Mouse (Mus musculus): ENCODE data around the gene Nat8f5.
"Not testable (repeated sequence)": the region's sequence is repeated elsewhere in the genome, so short reads cannot be mapped to it uniquely, and the experiment has no call there.

Nat8f5 gene

GRCm38 (mm10) chr6:85836098-85836497, 15.3 kb upstream of the Nat8f5 start:
- DNase-seq (ENCODE audit: low read depth, low spot score) = not testable (repeated sequence)

DNA sequence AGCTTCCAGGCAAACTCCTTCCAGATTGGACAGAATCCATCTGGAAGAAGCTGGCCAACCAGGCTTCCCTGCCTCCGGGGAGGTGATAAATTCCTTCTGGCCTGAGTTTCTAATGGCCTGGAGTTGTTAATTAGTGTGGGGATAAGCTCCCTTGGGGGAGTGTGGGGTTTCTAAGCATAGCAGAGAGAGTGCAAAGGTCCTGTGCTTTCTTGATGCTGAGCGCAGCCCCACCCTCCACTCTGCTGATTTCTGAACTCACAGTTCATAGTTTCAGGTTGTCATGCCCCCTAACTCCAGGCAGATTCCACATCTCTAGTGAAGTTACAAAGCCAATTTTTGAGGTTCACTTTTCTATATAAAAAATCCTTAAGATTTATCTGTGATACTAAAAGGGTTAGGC, 14.3 kb upstream of the Nat8f5 start:
- not testable (repeated sequence) for DNase-seq (ENCODE audit: low read depth, low spot score)

- DNase-seq (ENCODE audit: low read depth, low spot score) = not testable (repeated sequence)
These were observed 13.8 kb upstream of the Nat8f5 start for GRCm38 (mm10) chr6:85834504-85835100.

- no peak for DNase-seq (ENCODE audit: low read depth, low spot score)
These were observed 11.1 kb upstream of the Nat8f5 start, which contains the start of gene Nat8 for GRCm38 (mm10) chr6:85831796-85832321. Nat8 (minus strand) TSS chr6:85832082.

GRCm38 (mm10) chr6:85829462-85829861, 8.7 kb upstream of the Nat8f5 start:
- DNase-seq (ENCODE audit: low read depth, low spot score) = no peak

GRCm38 (mm10) chr6:85825886-85826285, 5.1 kb upstream of the Nat8f5 start:
- no peak for DNase-seq (ENCODE audit: low read depth, low spot score)

DNA sequence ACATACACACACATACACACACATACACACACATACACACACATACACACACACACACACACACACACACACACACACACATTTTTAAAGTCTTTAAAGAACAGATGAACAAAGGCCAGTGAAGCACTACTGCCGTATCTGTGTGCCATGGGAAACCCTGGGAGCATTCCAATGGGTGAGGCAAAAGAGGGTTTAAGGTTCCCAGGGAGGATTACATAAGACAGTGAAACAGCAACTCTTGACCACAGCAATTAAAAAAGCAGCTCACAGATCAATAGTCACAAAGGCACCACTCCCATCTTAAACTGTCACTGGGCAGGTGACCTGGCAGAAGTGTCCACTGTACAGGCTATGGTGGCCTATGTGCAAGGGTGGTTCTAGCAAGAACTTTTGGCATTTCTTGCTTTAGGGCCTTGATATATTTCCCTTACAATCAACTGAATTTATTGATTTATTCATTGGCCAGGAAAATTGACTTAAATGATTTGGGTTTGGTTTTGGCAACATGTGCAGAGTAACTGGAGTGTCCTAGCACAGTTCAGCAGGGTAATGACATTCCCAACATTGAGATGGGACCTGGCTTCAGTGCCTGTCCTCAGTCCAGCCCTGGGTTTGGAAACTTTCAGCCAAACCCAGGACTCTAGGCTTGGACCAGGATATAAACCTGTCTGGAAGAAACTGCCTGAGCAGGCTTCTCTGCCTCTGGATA, 2.8 kb upstream of the Nat8f5 start:
- DNase-seq (ENCODE audit: low read depth, low spot score) = no peak

DNA sequence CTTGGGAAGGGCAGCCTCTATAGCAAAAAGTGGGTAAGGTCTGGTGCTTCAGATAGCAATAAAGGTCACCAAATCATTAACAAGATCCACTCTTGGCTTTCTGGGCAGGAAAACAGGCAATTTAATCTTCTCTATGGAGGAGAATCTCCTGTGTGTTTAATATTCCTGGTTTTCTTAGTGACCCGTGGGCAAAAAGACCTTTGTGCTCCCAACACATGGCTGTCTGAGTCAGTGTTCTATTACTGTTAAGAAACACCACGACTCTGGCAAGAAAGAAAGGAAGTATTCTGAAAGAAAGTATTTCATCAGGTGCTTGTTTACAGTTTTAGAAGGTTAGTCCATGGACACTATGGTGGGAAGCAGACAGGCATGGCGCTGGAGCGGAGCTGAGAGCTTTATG, 1.5 kb upstream of the Nat8f5 start:
- no peak for DNase-seq (ENCODE audit: low read depth, low spot score)

DNA sequence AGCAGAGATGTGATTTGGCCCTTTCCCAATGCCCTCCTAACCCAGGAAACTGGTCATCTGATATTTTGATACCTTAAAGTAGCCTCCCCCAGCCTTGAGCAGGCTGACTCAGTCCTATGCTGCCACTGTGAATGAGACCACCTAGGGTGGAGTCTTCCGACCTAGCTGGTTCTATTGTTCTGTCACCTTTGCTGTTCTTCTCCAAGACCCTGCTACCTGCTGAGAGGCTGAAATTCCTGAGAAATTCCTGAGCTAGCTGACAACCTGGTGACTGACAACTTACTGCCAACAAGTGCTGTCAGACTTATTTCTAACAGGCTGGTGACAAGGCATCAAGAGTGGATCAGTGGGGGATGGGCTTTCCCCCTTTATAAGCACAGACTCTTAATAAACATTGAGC, 2.4 kb downstream of the Nat8f5 start:
- DNase-seq (ENCODE audit: low read depth, low spot score) = peak; percentile 75

DNA sequence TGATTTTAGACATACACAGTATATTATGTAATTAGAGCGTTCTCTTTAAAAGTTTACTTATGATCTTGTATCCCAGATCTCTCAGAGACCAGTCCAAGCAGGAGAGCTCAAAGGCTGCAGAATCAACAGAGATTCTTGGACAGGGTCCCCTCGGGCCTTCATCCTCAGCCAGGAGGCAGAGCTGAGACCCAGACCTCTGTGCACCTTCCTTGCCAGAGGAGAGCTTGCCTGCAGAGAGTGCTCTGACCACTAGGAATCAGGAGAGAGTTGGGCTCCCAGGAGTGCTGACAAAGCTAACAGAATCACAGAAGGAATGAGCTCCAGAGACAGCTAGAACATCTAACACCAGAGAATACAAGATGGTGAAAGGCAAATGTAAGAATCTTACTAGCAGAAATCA, 7.4 kb downstream of the Nat8f5 start:
- no peak for DNase-seq (ENCODE audit: low read depth, low spot score)

- not testable (repeated sequence) for DNase-seq (ENCODE audit: low read depth, low spot score)
These were observed 9.7 kb downstream of the Nat8f5 start for GRCm38 (mm10) chr6:85810942-85811537.

DNA sequence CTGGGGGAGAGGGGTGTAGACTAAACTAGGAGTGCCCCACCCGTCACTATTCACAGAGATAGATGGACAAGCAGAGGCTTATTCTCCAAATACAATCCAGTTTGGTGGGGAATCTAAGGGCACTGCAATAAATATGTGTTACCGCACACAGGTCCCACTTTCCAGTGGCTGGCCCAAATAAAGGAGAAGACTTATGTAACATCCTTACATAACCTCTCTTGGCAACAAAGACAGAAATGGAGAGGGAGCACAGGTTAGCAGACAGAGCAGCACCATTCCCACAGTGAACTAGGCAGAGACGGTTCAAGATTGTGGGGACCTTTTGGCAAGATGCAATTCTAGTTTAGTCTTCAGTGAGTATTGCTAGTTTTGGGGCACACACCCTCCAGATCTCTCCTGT, 10.3 kb downstream of the Nat8f5 start:
- DNase-seq (ENCODE audit: low read depth, low spot score) = not testable (repeated sequence)

- not testable (repeated sequence) for DNase-seq (ENCODE audit: low read depth, low spot score)
These were observed 11.0 kb downstream of the Nat8f5 start for GRCm38 (mm10) chr6:85809784-85810183.

- not testable (repeated sequence) for DNase-seq (ENCODE audit: low read depth, low spot score)
These were observed 17.6 kb downstream of the Nat8f5 start for GRCm38 (mm10) chr6:85803180-85803579.
